Mouse (Mus musculus): ENCODE measurements around the gene Timm17a. TPM values are rescaled to one million over a fixed set of nuclear protein-coding genes. Genes with fewer than 3 reads are reported as not detected.

Timm17a gene
- polyA plus RNA-seq, 2 experiments, result 26.0 to 136 TPM

GRCm38 (mm10) chr1:135248434-135248850 lies 65.1 kb downstream of the Timm17a start:
- Histone ChIP-seq H3K27ac (no peak overlapping the region), H3K4me3 (ENCODE audit: insufficient read depth in 1 of 2, low read depth in 2 of 2, low read length in 2 of 2) (no peak overlapping the region), H3K4me2 (ENCODE audit: low read depth) (no peak overlapping the region), H3K4me1 (replicated peaks; ENCODE audit: control insufficient read depth in 2 of 2, insufficient read depth in 2 of 2, low read length in 1 of 2) (peaks cover 32 to 43% of the 10 kb centered on the region in 2 experiments), H3K27me3 (ENCODE audit: control insufficient read depth, insufficient read depth, low read length) (no peaks in the 10 kb centered on the region), H3K9ac (replicated peaks) (no peak overlapping the region), H3K36me3 (replicated peaks; ENCODE audit: control insufficient read depth, insufficient read depth, low read depth) (no peaks in the 10 kb centered on the region), H3K9me3 (ENCODE audit: control insufficient read depth, low read length) (no peaks in the 10 kb centered on the region)
- ATAC-seq (ENCODE audit: insufficient read depth) (no peak), DNase-seq (ENCODE audit: low read depth in 3 of 3, low spot score in 3 of 3) (no peak)
- TF ChIP-seq EP300 (IDR thresholded peaks at IDR 0.05; ENCODE audit: low read depth) (no peak), CTCF (IDR thresholded peaks at IDR 0.05; ENCODE audit: low read depth) (no peak)
- WGBS (ENCODE audit: insufficient replicate concordance), result 23% methylated on average over 15 of the region's 15 CpGs

Other genes starting within 250 kb of the Timm17a start
- gene Lgr6, start 208.5 kb downstream of the Timm17a start, polyA plus RNA-seq (2012; rRNA removed), result 0.02 TPM in 2 replicates
- 0.05 and 0.08 TPM in 2 replicates for gene Lgr6, start 208.5 kb downstream of the Timm17a start, polyA plus RNA-seq (2014; fragmentation: Nextera tagmentation; extraction: Ambion mirVana)
- gene Ptpn7, start 181.1 kb downstream of the Timm17a start, polyA plus RNA-seq (2012; rRNA removed), result 11.9 and 12.4 TPM in 2 replicates
- 8.6 and 9.4 TPM in 2 replicates for gene Ptpn7, start 181.1 kb downstream of the Timm17a start, polyA plus RNA-seq (2014; fragmentation: Nextera tagmentation; extraction: Ambion mirVana)
- 8.1 and 9.2 TPM in 2 replicates for gene Arl8a, start 167.0 kb downstream of the Timm17a start, polyA plus RNA-seq (2012; rRNA removed)
- gene Arl8a, start 167.0 kb downstream of the Timm17a start, polyA plus RNA-seq (2014; fragmentation: Nextera tagmentation; extraction: Ambion mirVana), result 7.2 and 8.5 TPM in 2 replicates
- 0.01 TPM in 1 of 2 replicates, not detected in the other for gene Gpr37l1, start 146.1 kb downstream of the Timm17a start, polyA plus RNA-seq (2012; rRNA removed)
- not detected in 2 replicates for gene Gpr37l1, start 146.1 kb downstream of the Timm17a start, polyA plus RNA-seq (2014; fragmentation: Nextera tagmentation; extraction: Ambion mirVana)
- gene Elf3, start 55.2 kb downstream of the Timm17a start, polyA plus RNA-seq (2012; rRNA removed), result 0.57 and 0.58 TPM in 2 replicates
- gene Elf3, start 55.2 kb downstream of the Timm17a start, polyA plus RNA-seq (2014; fragmentation: Nextera tagmentation; extraction: Ambion mirVana), result 0.43 and 0.61 TPM in 2 replicates
- gene Rnpep, start 29.7 kb downstream of the Timm17a start, polyA plus RNA-seq (2012; rRNA removed), result 7.3 and 8.4 TPM in 2 replicates
- gene Rnpep, start 29.7 kb downstream of the Timm17a start, polyA plus RNA-seq (2014; fragmentation: Nextera tagmentation; extraction: Ambion mirVana), result 23.0 and 24.2 TPM in 2 replicates
- gene Lmod1, start 11.0 kb upstream of the Timm17a start, polyA plus RNA-seq (2012; rRNA removed), result 0.05 and 0.08 TPM in 2 replicates
- 0.04 and 0.10 TPM in 2 replicates for gene Lmod1, start 11.0 kb upstream of the Timm17a start, polyA plus RNA-seq (2014; fragmentation: Nextera tagmentation; extraction: Ambion mirVana)
- 0.64 and 0.84 TPM in 2 replicates for gene Shisa4, start 61.5 kb upstream of the Timm17a start, polyA plus RNA-seq (2012; rRNA removed)
- gene Shisa4, start 61.5 kb upstream of the Timm17a start, polyA plus RNA-seq (2014; fragmentation: Nextera tagmentation; extraction: Ambion mirVana), result 0.41 and 0.56 TPM in 2 replicates
- gene Ipo9, start 116.7 kb upstream of the Timm17a start, polyA plus RNA-seq (2012; rRNA removed), result 19.4 and 20.7 TPM in 2 replicates
- gene Ipo9, start 116.7 kb upstream of the Timm17a start, polyA plus RNA-seq (2014; fragmentation: Nextera tagmentation; extraction: Ambion mirVana), result 26.6 and 26.9 TPM in 2 replicates